In the genomic region with DNA sequence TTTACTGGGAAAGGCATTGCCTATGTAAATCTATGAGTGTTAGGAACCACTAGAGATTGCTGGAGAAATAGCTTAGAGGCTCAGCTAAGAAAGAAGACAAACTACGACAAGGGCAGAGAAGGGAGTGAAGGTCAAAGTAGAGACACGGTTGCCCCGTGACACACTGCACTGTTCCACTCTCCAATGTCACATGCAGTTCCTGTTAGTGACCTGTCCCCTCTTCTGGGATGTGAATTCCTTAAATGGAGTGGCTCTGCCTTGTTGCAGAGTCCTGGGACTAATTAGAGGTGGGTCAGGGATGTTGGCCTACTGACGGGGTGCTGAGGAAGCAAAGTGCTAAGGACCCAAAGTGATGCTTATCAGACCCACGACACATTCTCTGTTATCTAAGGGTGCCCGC, we compare ENCODE assay signal across 16 mouse cellular contexts. TPM values are rescaled to one million over a fixed set of nuclear protein-coding genes. Genes with fewer than 3 reads are reported as not detected.
DNase-seq lines count a peak whose midpoint lies in the region; ATAC-seq and TF ChIP-seq lines count a peak whose summit lies in the region.
"Had no signal": no experiment of that assay in that cellular context is flagged by ENCODE, and none has a peak within 500 bp of the region (broad histone marks: within the 10 kb centered on the region; RNA-seq: fewer than 3 reads in every experiment).

No protein-coding gene starts in this region.

- no peak overlapping the region for H3K4me3 ChIP-seq in heart, embryonic 16.5 days (ENCODE audit: low read length)
- H3K4me3 ChIP-seq in neural tube, embryonic 13.5 days: no peak overlapping the region
- no peak overlapping the region for H3K4me3 ChIP-seq in liver, embryonic 16.5 days (ENCODE audit: low read depth, low read length)
- H3K4me3 ChIP-seq in stomach, postnatal 0 days (ENCODE audit: low read depth, low read length): no peak overlapping the region
- H3K4me3 ChIP-seq: embryonic facial prominence, embryonic 12.5 days; heart, adult 2 months; intestine, embryonic 15.5 days; limb, embryonic 10.5 days had no signal

- H3K9me3 ChIP-seq in heart, embryonic 16.5 days (replicated peaks; ENCODE audit: control insufficient read depth, low read length): no peaks in the 10 kb centered on the region
- H3K9me3 ChIP-seq in neural tube, embryonic 13.5 days: no peaks in the 10 kb centered on the region
- H3K9me3 ChIP-seq in liver, embryonic 16.5 days (replicated peaks; ENCODE audit: control insufficient read depth, low read length): no peaks in the 10 kb centered on the region
- H3K9me3 ChIP-seq in stomach, postnatal 0 days (ENCODE audit: control insufficient read depth, low read length): no peaks in the 10 kb centered on the region
- H3K9me3 ChIP-seq: embryonic facial prominence, embryonic 12.5 days; intestine, embryonic 15.5 days; limb, embryonic 10.5 days had no signal

- DNase-seq in heart, adult 9 months (ENCODE audit: low spot score in 2 of 2): no peak
- no peak for DNase-seq in neural tube, embryonic 10.5 days (ENCODE audit: extremely low spot score, low spot score)
- DNase-seq in stomach, postnatal 0 days (ENCODE audit: low spot score): no peak
- DNase-seq in embryo, embryonic 9.5 days (ENCODE audit: extremely low spot score): no peak
- no peak for DNase-seq in right cerebral cortex, adult 2 months (ENCODE audit: low spot score in 2 of 2)
- DNase-seq: cerebellum, adult 9-11 months; heart, adult 2 months; kidney, postnatal 14 days; right cerebral cortex, postnatal 25 days had no signal

- H3K27ac ChIP-seq in heart, embryonic 16.5 days (ENCODE audit: low read length): no peak overlapping the region
- H3K27ac ChIP-seq in neural tube, embryonic 13.5 days (replicated peaks): peak overlapping the region; percentile 75
- H3K27ac ChIP-seq in liver, embryonic 16.5 days (ENCODE audit: low read length): no peak overlapping the region
- no peak overlapping the region for H3K27ac ChIP-seq in stomach, postnatal 0 days (replicated peaks)
- H3K27ac ChIP-seq: embryonic facial prominence, embryonic 12.5 days; heart, adult 2 months; intestine, embryonic 15.5 days; limb, embryonic 10.5 days had no signal

- H3K4me1 ChIP-seq in heart, embryonic 16.5 days (ENCODE audit: control insufficient read depth, insufficient read depth, low read length): peaks cover 23% of the 10 kb centered on the region
- peaks cover 34% of the 10 kb centered on the region for H3K4me1 ChIP-seq in neural tube, embryonic 13.5 days (replicated peaks)
- peaks cover 2% of the 10 kb centered on the region for H3K4me1 ChIP-seq in liver, embryonic 16.5 days (ENCODE audit: control insufficient read depth, low read depth, low read length)
- H3K4me1 ChIP-seq in stomach, postnatal 0 days (replicated peaks; ENCODE audit: control insufficient read depth, insufficient read depth): no peaks in the 10 kb centered on the region

- no peak overlapping the region for H3K9ac ChIP-seq in heart, embryonic 16.5 days (ENCODE audit: low read length)
- no peak overlapping the region for H3K9ac ChIP-seq in neural tube, embryonic 13.5 days
- H3K9ac ChIP-seq in liver, embryonic 16.5 days (ENCODE audit: low read depth, low read length): no peak overlapping the region
- H3K9ac ChIP-seq in stomach, postnatal 0 days (ENCODE audit: low read length): no peak overlapping the region
- H3K9ac ChIP-seq: embryonic facial prominence, embryonic 12.5 days; intestine, embryonic 15.5 days had no signal

- no peak for TF ChIP-seq EP300 in stomach, postnatal 0 days (optimal IDR thresholded peaks at IDR 0.05)

- no peaks in the 10 kb centered on the region for H3K27me3 ChIP-seq in heart, embryonic 16.5 days (ENCODE audit: control insufficient read depth, insufficient read depth, low read length)
- H3K27me3 ChIP-seq in neural tube, embryonic 13.5 days: no peaks in the 10 kb centered on the region
- H3K27me3 ChIP-seq in liver, embryonic 16.5 days (ENCODE audit: control insufficient read depth, insufficient read depth, low read depth, low read length): no peaks in the 10 kb centered on the region
- no peaks in the 10 kb centered on the region for H3K27me3 ChIP-seq in stomach, postnatal 0 days (ENCODE audit: control insufficient read depth, insufficient read depth, low read length)
- H3K27me3 ChIP-seq: embryonic facial prominence, embryonic 12.5 days; intestine, embryonic 15.5 days had no signal

- no peak overlapping the region for H3K4me2 ChIP-seq in heart, embryonic 16.5 days (ENCODE audit: low read depth, low read length)
- H3K4me2 ChIP-seq in neural tube, embryonic 13.5 days: no peak overlapping the region
- H3K4me2 ChIP-seq in liver, embryonic 16.5 days (ENCODE audit: low read depth, low read length): peak overlapping the region; percentile 29; the same call in 1 of the 2 replicates
- H3K4me2 ChIP-seq in stomach, postnatal 0 days (replicated peaks; ENCODE audit: low read depth): no peak overlapping the region
- H3K4me2 ChIP-seq: embryonic facial prominence, embryonic 12.5 days; intestine, embryonic 15.5 days had no signal

- no peak for TF ChIP-seq CTCF in stomach, postnatal 0 days (IDR thresholded peaks at IDR 0.05; ENCODE audit: low read depth)

- ATAC-seq in heart, embryonic 16.5 days (replicated peaks; ENCODE audit: extremely low read depth, insufficient read depth, low FRiP score): 0 out of 2 replicates have a peak, but pooled peaks have one; percentile 34
- peak; percentile 2; the same call in 1 of the 2 replicates for ATAC-seq in neural tube, embryonic 13.5 days (ENCODE audit: low read depth)
- ATAC-seq in liver, embryonic 16.5 days (ENCODE audit: low read depth): peak; percentile 35
- peak; percentile 24; the same call in 1 of the 2 replicates for ATAC-seq in stomach, postnatal 0 days (ENCODE audit: low FRiP score, low TSS enrichment)
- ATAC-seq: intestine, embryonic 15.5 days had no signal

- no peaks in the 10 kb centered on the region for H3K36me3 ChIP-seq in heart, embryonic 16.5 days (ENCODE audit: control insufficient read depth, insufficient read depth)
- H3K36me3 ChIP-seq in neural tube, embryonic 13.5 days: no peaks in the 10 kb centered on the region
- no peaks in the 10 kb centered on the region for H3K36me3 ChIP-seq in liver, embryonic 16.5 days (ENCODE audit: control insufficient read depth, insufficient read depth)
- H3K36me3 ChIP-seq in stomach, postnatal 0 days (ENCODE audit: control insufficient read depth, insufficient read depth, low read length): no peaks in the 10 kb centered on the region
- H3K36me3 ChIP-seq: embryonic facial prominence, embryonic 12.5 days; intestine, embryonic 15.5 days; limb, embryonic 10.5 days had no signal

- WGBS in heart, embryonic 16.5 days: 38% methylated on average over 6 of the region's 6 CpGs
- WGBS in neural tube, embryonic 13.5 days: 76% methylated on average over 6 of the region's 6 CpGs
- 45% methylated on average over 6 of the region's 6 CpGs for WGBS in liver, embryonic 16.5 days (ENCODE audit: insufficient replicate concordance)
- 62% methylated on average over 6 of the region's 6 CpGs for WGBS in stomach, postnatal 0 days

RNA-seq across cellular contexts. Expression of gene Gpam, which starts 5.2 kb away (rescaled TPM):
- 8.8 and 11.8 TPM in 2 replicates for polyA plus RNA-seq in heart, embryonic 16.5 days (2015; fragmentation: Nextera tagmentation; extraction: Ambion mirVana)
- 19.0 and 19.6 TPM in 2 replicates for polyA plus RNA-seq in neural tube, embryonic 13.5 days (2015; fragmentation: Nextera tagmentation; extraction: Ambion mirVana)
- 43.3 and 45.2 TPM in 2 replicates for polyA plus RNA-seq in liver, embryonic 16.5 days (2015; fragmentation: Nextera tagmentation; extraction: Ambion mirVana)
- polyA plus RNA-seq in stomach, postnatal 0 days (2015; fragmentation: Nextera tagmentation; extraction: Ambion mirVana): 12.5 and 13.1 TPM in 2 replicates

RNA-seq across cellular contexts. Expression of gene Tectb, which starts 58.7 kb away (rescaled TPM):
- polyA plus RNA-seq in heart, embryonic 16.5 days (2015; fragmentation: Nextera tagmentation; extraction: Ambion mirVana): not detected in 2 replicates
- 0.27 and 0.29 TPM in 2 replicates for polyA plus RNA-seq in neural tube, embryonic 13.5 days (2015; fragmentation: Nextera tagmentation; extraction: Ambion mirVana)
- polyA plus RNA-seq in liver, embryonic 16.5 days (2015; fragmentation: Nextera tagmentation; extraction: Ambion mirVana): 0.40 and 0.53 TPM in 2 replicates
- 0.16 and 0.23 TPM in 2 replicates for polyA plus RNA-seq in stomach, postnatal 0 days (2015; fragmentation: Nextera tagmentation; extraction: Ambion mirVana)
- polyA plus RNA-seq: C2C12; limb, embryonic 10.5 days had no signal
